Mouse (Mus musculus): ENCODE results near the gene Aspa.

DNA sequence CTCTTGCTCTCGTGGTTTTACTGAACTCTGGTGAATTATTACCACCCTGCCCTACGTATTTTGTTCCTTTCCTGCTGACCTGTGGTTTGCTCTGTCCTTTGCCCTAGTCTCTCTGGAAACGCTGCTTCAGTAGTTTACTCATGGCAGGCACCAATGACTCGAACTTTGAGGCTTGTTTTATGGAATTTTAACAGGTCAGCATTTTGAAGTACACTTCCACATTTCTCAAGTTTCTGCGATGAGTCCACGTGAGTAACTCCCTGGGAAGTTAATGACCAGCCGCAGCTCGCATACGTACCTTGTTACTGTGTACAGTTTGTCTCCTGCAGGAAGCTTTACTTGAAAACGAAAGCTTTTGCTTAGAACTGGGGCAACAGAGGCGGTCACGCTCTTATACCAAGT, 2.9 kb downstream of the Aspa start:
- TF ChIP-seq CTCF (IDR thresholded peaks at IDR 0.05; ENCODE audit: control insufficient read depth, insufficient read depth, low read length), result no peak
- TF ChIP-seq POLR2A (IDR thresholded peaks at IDR 0.05; ENCODE audit: borderline replicate concordance, control insufficient read depth, low read depth, low read length), result no peak
